Mouse (Mus musculus): ENCODE data around the gene Gpr3. TPM values are rescaled to one million over a fixed set of nuclear protein-coding genes. Genes with fewer than 3 reads are reported as not detected.
A peak's percentile ranks its signal among the peaks of the same experiment; 100 is the strongest.

Gene Gpr3
- polyA plus RNA-seq, 1 experiment from 2014 or later, result 0.27 TPM

GRCm38 (mm10) chr4:133223875-133224274 is 11.5 kb upstream of the Gpr3 start:
- H3K4me1 ChIP-seq, result peaks cover 36% of the 10 kb centered on the region
- H3K36me3 ChIP-seq (replicated peaks), result no peaks in the 10 kb centered on the region
- no peaks in the 10 kb centered on the region for H3K9me3 ChIP-seq
- no peak overlapping the region for H3K4me3 ChIP-seq
- no peak for DNase-seq (ENCODE audit: extremely low spot score, low spot score)
- H3K27ac ChIP-seq, result peak overlapping the region; percentile 42
- peaks cover 53% of the 10 kb centered on the region for H3K27me3 ChIP-seq (ENCODE audit: poor library complexity, severe bottlenecking)
- 39% methylated on average over 5 of the region's 5 CpGs for WGBS

GRCm38 (mm10) chr4:133221701-133222100 is 9.4 kb upstream of the Gpr3 start:
- 83% methylated on average over 8 of the region's 8 CpGs for WGBS
- DNase-seq (ENCODE audit: extremely low spot score, low spot score), result no peak
- peaks cover 69% of the 10 kb centered on the region for H3K27me3 ChIP-seq (ENCODE audit: poor library complexity, severe bottlenecking)

GRCm38 (mm10) chr4:133220656-133221055 is 8.3 kb upstream of the Gpr3 start:
- Histone ChIP-seq H3K4me1 (peaks cover 37% of the 10 kb centered on the region), H3K27ac (no peak overlapping the region), H3K27me3 (ENCODE audit: poor library complexity, severe bottlenecking) (peaks cover 75% of the 10 kb centered on the region), H3K4me3 (peak overlapping the region; percentile 45), H3K36me3 (replicated peaks) (no peaks in the 10 kb centered on the region), H3K9me3 (no peaks in the 10 kb centered on the region)
- WGBS, result 2% methylated on average over 25 of the region's 25 CpGs
- DNase-seq (ENCODE audit: extremely low spot score, low spot score), result no peak

More at GRCm38 (mm10) chr4:133221701-133222100, 9.4 kb upstream of the Gpr3 start:
- Histone ChIP-seq H3K4me3 (no peak overlapping the region), H3K36me3 (replicated peaks) (no peaks in the 10 kb centered on the region), H3K4me1 (peaks cover 37% of the 10 kb centered on the region), H3K9me3 (no peaks in the 10 kb centered on the region), H3K27ac (no peak overlapping the region)

GRCm38 (mm10) chr4:133218745-133219144 is 6.4 kb upstream of the Gpr3 start:
- no peaks in the 10 kb centered on the region for H3K9me3 ChIP-seq
- no peak overlapping the region for H3K4me3 ChIP-seq
- WGBS, result 86% methylated on average over 3 of the region's 3 CpGs
- no peak overlapping the region for H3K27ac ChIP-seq
- H3K27me3 ChIP-seq (ENCODE audit: poor library complexity, severe bottlenecking), result peaks cover 89% of the 10 kb centered on the region
- peaks cover 33% of the 10 kb centered on the region for H3K4me1 ChIP-seq
- no peak for DNase-seq (ENCODE audit: extremely low spot score, low spot score)
- no peaks in the 10 kb centered on the region for H3K36me3 ChIP-seq (replicated peaks)

- Histone ChIP-seq H3K27ac (no peak overlapping the region), H3K27me3 (ENCODE audit: poor library complexity, severe bottlenecking) (peaks cover 89% of the 10 kb centered on the region)
- 2% methylated on average over 5 of the region's 5 CpGs for WGBS
Measured at GRCm38 (mm10) chr4:133217641-133218040, 5.3 kb upstream of the Gpr3 start.

GRCm38 (mm10) chr4:133213661-133214060 is 1.3 kb upstream of the Gpr3 start:
- no peak overlapping the region for H3K27ac ChIP-seq
- 9% methylated on average over 10 of the region's 10 CpGs for WGBS
- H3K27me3 ChIP-seq (ENCODE audit: poor library complexity, severe bottlenecking), result peaks cover 86% of the 10 kb centered on the region
- peak overlapping the region; percentile 86 for H3K4me3 ChIP-seq
- no peak for DNase-seq (ENCODE audit: extremely low spot score, low spot score)
- H3K4me1 ChIP-seq, result peaks cover 35% of the 10 kb centered on the region
- no peaks in the 10 kb centered on the region for H3K36me3 ChIP-seq (replicated peaks)
- no peaks in the 10 kb centered on the region for H3K9me3 ChIP-seq

More at GRCm38 (mm10) chr4:133217641-133218040, 5.3 kb upstream of the Gpr3 start:
- Histone ChIP-seq H3K4me3 (no peak overlapping the region), H3K4me1 (peaks cover 33% of the 10 kb centered on the region), H3K36me3 (replicated peaks) (no peaks in the 10 kb centered on the region), H3K9me3 (no peaks in the 10 kb centered on the region)
- peak; percentile 73 for DNase-seq (ENCODE audit: extremely low spot score, low spot score)

- Histone ChIP-seq H3K27ac (no peak overlapping the region), H3K4me3 (peak overlapping the region; percentile 86), H3K4me1 (peaks cover 35% of the 10 kb centered on the region), H3K9me3 (no peaks in the 10 kb centered on the region), H3K27me3 (ENCODE audit: poor library complexity, severe bottlenecking) (peaks cover 86% of the 10 kb centered on the region), H3K36me3 (replicated peaks) (no peaks in the 10 kb centered on the region)
- no peak for DNase-seq (ENCODE audit: extremely low spot score, low spot score)
- under 1% methylated on average over 9 of the region's 9 CpGs for WGBS
Measured at GRCm38 (mm10) chr4:133213268-133213590, 893 bp upstream of the Gpr3 start.

GRCm38 (mm10) chr4:133212562-133213267 is 379 bp upstream of the Gpr3 start:
- H3K4me3 ChIP-seq, result peak overlapping the region; percentile 86
- WGBS, result 2% methylated on average over 44 of the region's 44 CpGs
- peak; percentile 82 for DNase-seq (ENCODE audit: extremely low spot score, low spot score)
- no peaks in the 10 kb centered on the region for H3K9me3 ChIP-seq
- peaks cover 86% of the 10 kb centered on the region for H3K27me3 ChIP-seq (ENCODE audit: poor library complexity, severe bottlenecking)
- H3K27ac ChIP-seq, result peak overlapping the region; percentile 79
- H3K36me3 ChIP-seq (replicated peaks), result no peaks in the 10 kb centered on the region
- H3K4me1 ChIP-seq, result peaks cover 32% of the 10 kb centered on the region

- no peak for DNase-seq (ENCODE audit: extremely low spot score, low spot score)
- Histone ChIP-seq H3K27ac (no peak overlapping the region), H3K36me3 (replicated peaks) (no peaks in the 10 kb centered on the region), H3K4me1 (peaks cover 30% of the 10 kb centered on the region), H3K27me3 (ENCODE audit: poor library complexity, severe bottlenecking) (peaks cover 80% of the 10 kb centered on the region), H3K4me3 (no peak overlapping the region), H3K9me3 (no peaks in the 10 kb centered on the region)
- 92% methylated on average over 19 of the region's 19 CpGs for WGBS
Measured at GRCm38 (mm10) chr4:133210788-133211390, 1.4 kb downstream of the Gpr3 start.

- peaks cover 73% of the 10 kb centered on the region for H3K27me3 ChIP-seq (ENCODE audit: poor library complexity, severe bottlenecking)
- H3K4me1 ChIP-seq, result peaks cover 31% of the 10 kb centered on the region
- H3K27ac ChIP-seq, result no peak overlapping the region
- no peaks in the 10 kb centered on the region for H3K9me3 ChIP-seq
- H3K36me3 ChIP-seq (replicated peaks), result no peaks in the 10 kb centered on the region
- no peak overlapping the region for H3K4me3 ChIP-seq
- WGBS, result 92% methylated on average over 24 of the region's 24 CpGs
- no peak for DNase-seq (ENCODE audit: extremely low spot score, low spot score)
Measured at GRCm38 (mm10) chr4:133210023-133210787, 2.1 kb downstream of the Gpr3 start.

- Histone ChIP-seq H3K4me3 (no peak overlapping the region), H3K4me1 (peaks cover 39% of the 10 kb centered on the region), H3K36me3 (replicated peaks) (no peaks in the 10 kb centered on the region), H3K27ac (no peak overlapping the region), H3K27me3 (ENCODE audit: poor library complexity, severe bottlenecking) (peaks cover 65% of the 10 kb centered on the region), H3K9me3 (no peaks in the 10 kb centered on the region)
- WGBS, result 5% methylated on average over 11 of the region's 11 CpGs
- peak; percentile 66 for DNase-seq (ENCODE audit: extremely low spot score, low spot score)
Measured at GRCm38 (mm10) chr4:133209366-133209765, 3.0 kb downstream of the Gpr3 start.

GRCm38 (mm10) chr4:133204379-133204778 is 8.0 kb downstream of the Gpr3 start:
- DNase-seq (ENCODE audit: extremely low spot score, low spot score), result no peak
- no peaks in the 10 kb centered on the region for H3K9me3 ChIP-seq
- peak overlapping the region; percentile 70; the same call in 1 of the 2 replicates for H3K27ac ChIP-seq
- 56% methylated on average over 7 of the region's 7 CpGs for WGBS
- peaks cover 46% of the 10 kb centered on the region for H3K4me1 ChIP-seq
- no peaks in the 10 kb centered on the region for H3K36me3 ChIP-seq (replicated peaks)
- peaks cover 25% of the 10 kb centered on the region for H3K27me3 ChIP-seq (ENCODE audit: poor library complexity, severe bottlenecking)
- no peak overlapping the region; the same call in 1 of the 2 replicates for H3K4me3 ChIP-seq

- H3K27ac ChIP-seq, result no peak overlapping the region
- H3K9me3 ChIP-seq, result no peaks in the 10 kb centered on the region
- peaks cover 17% of the 10 kb centered on the region for H3K27me3 ChIP-seq (ENCODE audit: poor library complexity, severe bottlenecking)
- H3K4me1 ChIP-seq, result peaks cover 51% of the 10 kb centered on the region
- H3K36me3 ChIP-seq (replicated peaks), result no peaks in the 10 kb centered on the region
- 76% methylated on average over 3 of the region's 3 CpGs for WGBS
- H3K4me3 ChIP-seq, result no peak overlapping the region
- DNase-seq (ENCODE audit: extremely low spot score, low spot score), result no peak
Measured at GRCm38 (mm10) chr4:133203591-133203990, 8.7 kb downstream of the Gpr3 start.
